Comparison of ENCODE assay signal across 26 mouse cellular contexts in the genomic region with DNA sequence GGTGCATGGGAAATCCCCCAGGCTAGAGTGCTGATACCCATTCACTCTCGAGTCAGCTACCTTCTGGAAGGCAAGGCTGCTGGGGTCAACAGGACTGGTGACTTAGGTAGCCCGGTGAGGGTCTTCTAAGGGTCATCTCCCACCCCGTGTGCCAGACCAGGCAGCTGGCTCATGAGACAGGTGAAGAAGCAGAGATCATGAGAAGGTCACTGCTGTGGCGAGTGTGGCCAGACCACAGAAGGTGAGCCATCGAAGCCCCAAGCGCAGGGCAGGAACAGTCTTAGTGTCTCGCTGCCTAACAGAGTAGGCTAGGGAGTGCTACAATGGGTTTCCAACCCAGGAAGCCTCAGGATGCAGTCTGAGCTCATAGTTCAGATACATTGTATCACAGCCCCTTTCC. TPM values are rescaled to one million over a fixed set of nuclear protein-coding genes. Genes with fewer than 3 reads are reported as not detected.
"Had no signal": no experiment of that assay in that cellular context is flagged by ENCODE, and none has a peak within 500 bp of the region (broad histone marks: within the 10 kb centered on the region; RNA-seq: fewer than 3 reads in every experiment).

No protein-coding gene starts in this region.

- H3K36me3 ChIP-seq: embryonic facial prominence, embryonic 10.5 days; embryonic facial prominence, embryonic 12.5 days; embryonic facial prominence, embryonic 15.5 days; forebrain, embryonic 10.5 days; forebrain, embryonic 12.5 days; forebrain, embryonic 15.5 days had no signal

- H3K4me3 ChIP-seq: embryonic facial prominence, embryonic 10.5 days; embryonic facial prominence, embryonic 12.5 days; embryonic facial prominence, embryonic 13.5 days; embryonic facial prominence, embryonic 15.5 days; erythroblast, embryonic 14.5 days; forebrain, embryonic 10.5 days; forebrain, embryonic 12.5 days; forebrain, embryonic 13.5 days; forebrain, embryonic 15.5 days; heart, adult 2 months had no signal

- H3K27me3 ChIP-seq: embryonic facial prominence, embryonic 13.5 days; embryonic facial prominence, embryonic 15.5 days had no signal

- DNase-seq: cerebellum, adult 2 months; cerebellum, adult 8-10 months; cerebellum, adult 9-10 months; cerebellum, adult 9-11 months; cerebellum, postnatal 10 days; cerebellum, postnatal 14 days; cerebellum, postnatal 25 days; cerebellum, postnatal 36 days; embryo, embryonic 11 days; forebrain, postnatal 0 days; gastrocnemius, adult 2 months; gastrocnemius, postnatal 10 days; gastrocnemius, postnatal 14 days; gastrocnemius, postnatal 25 days; gastrocnemius, postnatal 36 days had no signal

- H3K4me2 ChIP-seq: embryonic facial prominence, embryonic 12.5 days; embryonic facial prominence, embryonic 13.5 days; embryonic facial prominence, embryonic 15.5 days; forebrain, embryonic 12.5 days; forebrain, embryonic 13.5 days; forebrain, embryonic 15.5 days had no signal

RNA-seq across cellular contexts. Expression of a gene that starts 31.1 kb away (rescaled TPM):
- polyA plus RNA-seq: forebrain, embryonic 11.5 days had no signal

RNA-seq across cellular contexts. Expression of a gene that starts 46.2 kb away (rescaled TPM):
- polyA plus RNA-seq: erythroblast, embryonic 14.5 days had no signal
